Mouse (Mus musculus) CD8-positive naive resting alpha-beta T cell, adult 57 days (primary cell): ENCODE measurements around the gene Rab13. TPM values are rescaled to one million over a fixed set of nuclear protein-coding genes. Genes with fewer than 3 reads are reported as not detected.

Experiments
- total RNA-seq: library from RNA; stranded (reverse); gene quantifications from one replicate; pipeline ENCODE4 v1.2.4, GENCODE M21; 2023

The Rab13 gene
- total RNA-seq: not detected

GRCm38 (mm10) chr3:90213377-90213866, at the start of gene Rab13, which contains the start of gene Rps27:
Gene Rab13 (plus strand): TSS chr3:90213695.
Gene Rps27 (minus strand): TSS chr3:90213651.

GRCm38 (mm10) chr3:90231507-90232333, 18.2 kb downstream of the Rab13 start, which contains the start of gene Jtb:
Gene Jtb (plus strand): TSS chr3:90231597.

GRCm38 (mm10) chr3:90242984-90243775, 29.7 kb downstream of the Rab13 start, which contains the start of gene Creb3l4:
Gene Creb3l4 (minus strand): TSS chr3:90243512.

GRCm38 (mm10) chr3:90247960-90248745, 34.7 kb downstream of the Rab13 start, which contains the start of gene Slc39a1:
Gene Slc39a1 (plus strand): TSS chr3:90248172.

GRCm38 (mm10) chr3:90253653-90254418, 40.3 kb downstream of the Rab13 start, which contains the start of gene Crtc2:
Gene Crtc2 (plus strand): TSS chr3:90254163.

GRCm38 (mm10) chr3:90265034-90265931, 51.8 kb downstream of the Rab13 start, which contains the start of gene Dennd4b:
Gene Dennd4b (plus strand): TSS chr3:90265185.

Other genes starting within 250 kb of the Rab13 start
- gene Hax1, start 214.9 kb upstream of the Rab13 start, total RNA-seq: 50.9 TPM
- gene 4933434E20Rik, start 162.1 kb upstream of the Rab13 start, total RNA-seq: 90.4 TPM
- gene Ubap2l, start 161.1 kb upstream of the Rab13 start, total RNA-seq: 289 TPM
- 536 TPM for gene Tpm3, start 141.0 kb upstream of the Rab13 start, total RNA-seq
- 1.1 TPM for gene Nup210l, start 109.6 kb upstream of the Rab13 start, total RNA-seq
- 12,553 TPM for gene Rps27, start within 50 bp of the Rab13 start, total RNA-seq
- gene Jtb, start 17.9 kb downstream of the Rab13 start, total RNA-seq: 63.0 TPM
- gene Creb3l4, start 29.8 kb downstream of the Rab13 start, total RNA-seq: not detected
- gene Slc39a1, start 34.5 kb downstream of the Rab13 start, total RNA-seq: 17.2 TPM
- gene Crtc2, start 40.5 kb downstream of the Rab13 start, total RNA-seq: 97.9 TPM
- gene Dennd4b, start 51.5 kb downstream of the Rab13 start, total RNA-seq: 73.2 TPM
- gene Gatad2b, start 79.5 kb downstream of the Rab13 start, total RNA-seq: 128 TPM
- 0.92 TPM for gene Slc27a3, start 176.2 kb downstream of the Rab13 start, total RNA-seq
- 46.2 TPM for gene Ints3, start 219.9 kb downstream of the Rab13 start, total RNA-seq